ENCODE assay signal across 9 mouse cellular contexts in the genomic region with DNA sequence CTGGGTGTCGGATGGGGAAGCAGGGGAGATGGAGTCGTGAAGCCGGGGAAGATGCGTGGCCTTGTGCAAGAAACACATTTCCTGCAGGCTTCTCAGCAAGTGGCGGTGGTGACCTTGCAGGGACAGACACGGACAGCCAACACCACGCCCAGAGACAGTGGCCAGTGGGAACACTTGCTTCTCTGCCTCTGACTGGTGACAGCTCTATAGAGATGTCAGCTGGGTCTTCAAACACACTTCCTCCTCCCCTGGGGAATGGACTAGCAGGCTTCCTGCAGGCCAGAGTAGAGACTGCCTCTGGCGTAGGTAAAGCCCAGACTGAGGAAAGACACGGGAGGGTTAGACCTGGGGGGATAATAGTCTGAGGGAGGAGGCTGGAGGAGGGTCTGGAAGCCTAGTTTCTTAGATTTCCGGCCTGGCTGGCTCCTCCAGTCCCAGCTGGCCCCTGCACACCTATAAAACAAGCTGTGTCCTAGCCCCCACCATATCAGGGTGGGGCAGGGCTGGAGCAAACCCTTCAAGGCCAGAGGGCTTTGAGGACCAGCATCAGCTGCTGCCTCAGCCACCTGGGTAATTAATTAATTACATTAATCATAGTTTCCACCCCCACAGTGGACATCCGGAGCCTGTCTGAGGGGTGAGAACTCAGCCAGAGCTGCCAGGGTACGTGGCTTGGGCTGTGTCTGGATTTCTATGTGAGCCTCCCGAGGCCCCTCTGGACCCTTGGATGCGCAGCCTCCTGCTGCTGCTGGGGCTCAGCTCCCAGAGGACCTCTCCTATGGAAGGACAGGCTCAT. TPM values are rescaled to one million over a fixed set of nuclear protein-coding genes. Genes with fewer than 3 reads are reported as not detected.
A peak's percentile ranks its signal among the peaks of the same experiment; 100 is the strongest.
DNase-seq lines count a peak whose midpoint lies in the region; ATAC-seq and TF ChIP-seq lines count a peak whose summit lies in the region.
"Had no signal": no experiment of that assay in that cellular context is flagged by ENCODE, and none has a peak within 500 bp of the region (broad histone marks: within the 10 kb centered on the region; RNA-seq: fewer than 3 reads in every experiment).

No protein-coding gene starts in this region.

- no peak for TF ChIP-seq CTCF in gastrocnemius, adult 2 months (IDR thresholded peaks at IDR 0.05)
- TF ChIP-seq CTCF in midbrain, postnatal 0 days (IDR thresholded peaks at IDR 0.05): no peak
- TF ChIP-seq CTCF in forebrain, postnatal 0 days (IDR thresholded peaks at IDR 0.05; ENCODE audit: low read depth): no peak

- H3K4me3 ChIP-seq in gastrocnemius, adult 2 months: peak overlapping the region; percentile 38
- no peak overlapping the region for H3K4me3 ChIP-seq in heart, embryonic 11.5 days (ENCODE audit: low read depth, low read length)
- H3K4me3 ChIP-seq in kidney, embryonic 14.5 days (ENCODE audit: low read length): no peak overlapping the region
- no peak overlapping the region for H3K4me3 ChIP-seq in midbrain, postnatal 0 days (ENCODE audit: low read depth, low read length)
- no peak overlapping the region for H3K4me3 ChIP-seq in forebrain, postnatal 0 days (ENCODE audit: low read depth, low read length)
- H3K4me3 ChIP-seq: liver, embryonic 15.5 days had no signal

- H3K27ac ChIP-seq in gastrocnemius, adult 2 months: peak overlapping the region; percentile 78
- peak overlapping the region; percentile 85 for H3K27ac ChIP-seq in heart, embryonic 11.5 days (ENCODE audit: low read depth, low read length)
- peak overlapping the region; percentile 69; the same call in 1 of the 2 replicates for H3K27ac ChIP-seq in kidney, embryonic 14.5 days (ENCODE audit: low read depth, low read length)
- no peak overlapping the region for H3K27ac ChIP-seq in midbrain, postnatal 0 days (ENCODE audit: low read depth, low read length)
- H3K27ac ChIP-seq in forebrain, postnatal 0 days (ENCODE audit: low read depth, low read length): no peak overlapping the region
- H3K27ac ChIP-seq: liver, embryonic 15.5 days had no signal

- no peaks in the 10 kb centered on the region for H3K9me3 ChIP-seq in heart, embryonic 11.5 days (replicated peaks; ENCODE audit: control insufficient read depth, low read length)
- H3K9me3 ChIP-seq in kidney, embryonic 14.5 days (ENCODE audit: control insufficient read depth, low read length): 0 out of 2 replicates have a peak, but pooled peaks cover 3% of the 10 kb centered on the region
- no peaks in the 10 kb centered on the region for H3K9me3 ChIP-seq in midbrain, postnatal 0 days (ENCODE audit: low read length)
- no peaks in the 10 kb centered on the region for H3K9me3 ChIP-seq in forebrain, postnatal 0 days (ENCODE audit: low read length)
- H3K9me3 ChIP-seq: liver, embryonic 15.5 days had no signal

- H3K36me3 ChIP-seq in heart, embryonic 11.5 days (ENCODE audit: control insufficient read depth, insufficient read depth, low read length): peaks cover 11% of the 10 kb centered on the region
- peaks cover 20% of the 10 kb centered on the region for H3K36me3 ChIP-seq in kidney, embryonic 14.5 days (ENCODE audit: control insufficient read depth, insufficient read depth, low read length)
- no peaks in the 10 kb centered on the region for H3K36me3 ChIP-seq in midbrain, postnatal 0 days (ENCODE audit: insufficient read depth, low read length)
- peaks cover 14% of the 10 kb centered on the region for H3K36me3 ChIP-seq in forebrain, postnatal 0 days (ENCODE audit: insufficient read depth)
- H3K36me3 ChIP-seq: liver, embryonic 15.5 days had no signal

- peaks cover 58% of the 10 kb centered on the region for H3K4me1 ChIP-seq in heart, embryonic 11.5 days (ENCODE audit: control insufficient read depth, insufficient read depth, low read length)
- peaks cover 67% of the 10 kb centered on the region for H3K4me1 ChIP-seq in kidney, embryonic 14.5 days (ENCODE audit: control insufficient read depth, insufficient read depth, low read length)
- H3K4me1 ChIP-seq in midbrain, postnatal 0 days (ENCODE audit: insufficient read depth, low read length): peaks cover 16% of the 10 kb centered on the region
- H3K4me1 ChIP-seq in forebrain, postnatal 0 days (ENCODE audit: insufficient read depth): peaks cover 16% of the 10 kb centered on the region

- H3K27me3 ChIP-seq in heart, embryonic 11.5 days (ENCODE audit: control insufficient read depth, insufficient read depth, low read length): no peaks in the 10 kb centered on the region
- no peaks in the 10 kb centered on the region for H3K27me3 ChIP-seq in kidney, embryonic 14.5 days (ENCODE audit: control insufficient read depth, insufficient read depth, low read length)
- H3K27me3 ChIP-seq in midbrain, postnatal 0 days (ENCODE audit: insufficient read depth, low read length): no peaks in the 10 kb centered on the region
- H3K27me3 ChIP-seq in forebrain, postnatal 0 days (ENCODE audit: insufficient read depth, low read length): no peaks in the 10 kb centered on the region
- H3K27me3 ChIP-seq: liver, embryonic 15.5 days had no signal

- no peak for DNase-seq in gastrocnemius, adult 2 months
- DNase-seq in gastrocnemius, postnatal 4 days (ENCODE audit: low spot score in 2 of 2): no peak
- DNase-seq in midbrain, postnatal 0 days (ENCODE audit: low spot score): peak; percentile 18
- DNase-seq in left cerebral cortex, adult 8-10 months (ENCODE audit: low spot score in 2 of 2): no peak
- no peak for DNase-seq in forebrain, postnatal 0 days
- DNase-seq in left cerebral cortex, postnatal 14 days (ENCODE audit: low spot score in 2 of 2): no peak

- 0 out of 2 replicates have a peak, but pooled peaks have one; percentile 20 for ATAC-seq in heart, embryonic 11.5 days (replicated peaks; ENCODE audit: insufficient number of reproducible peaks, low FRiP score, low TSS enrichment)
- ATAC-seq in kidney, embryonic 14.5 days (ENCODE audit: low FRiP score, low TSS enrichment): no peak
- no peak for ATAC-seq in midbrain, postnatal 0 days (ENCODE audit: low FRiP score)
- no peak for ATAC-seq in forebrain, postnatal 0 days

- intact Hi-C loops in gastrocnemius, adult 2 months (cut with DNase I): no loop called here
- intact Hi-C loops in left cerebral cortex, postnatal 14 days (cut with DNase I): no loop called here

- 34% methylated on average over 14 of the region's 14 CpGs for WGBS in heart, embryonic 11.5 days (ENCODE audit: insufficient replicate concordance)
- WGBS in kidney, embryonic 14.5 days: 38% methylated on average over 14 of the region's 14 CpGs
- 72% methylated on average over 14 of the region's 14 CpGs for WGBS in midbrain, postnatal 0 days
- WGBS in forebrain, postnatal 0 days: 80% methylated on average over 14 of the region's 14 CpGs

- peak overlapping the region; percentile 46 for H3K4me2 ChIP-seq in heart, embryonic 11.5 days
- H3K4me2 ChIP-seq in kidney, embryonic 14.5 days (replicated peaks; ENCODE audit: low read depth, low read length): peak overlapping the region; percentile 6
- no peak overlapping the region for H3K4me2 ChIP-seq in midbrain, postnatal 0 days (ENCODE audit: low read depth, low read length, poor library complexity, severe bottlenecking)
- H3K4me2 ChIP-seq in forebrain, postnatal 0 days (ENCODE audit: low read depth): no peak overlapping the region
- H3K4me2 ChIP-seq: liver, embryonic 15.5 days had no signal

- peak overlapping the region; percentile 43; the same call in 1 of the 2 replicates for H3K9ac ChIP-seq in heart, embryonic 11.5 days (ENCODE audit: low read depth, low read length)
- peak overlapping the region; percentile 25; the same call in 1 of the 2 replicates for H3K9ac ChIP-seq in kidney, embryonic 14.5 days (ENCODE audit: low read depth, low read length)
- H3K9ac ChIP-seq in midbrain, postnatal 0 days (replicated peaks; ENCODE audit: low read length, poor library complexity, severe bottlenecking): no peak overlapping the region
- H3K9ac ChIP-seq in forebrain, postnatal 0 days: no peak overlapping the region
- H3K9ac ChIP-seq: liver, embryonic 15.5 days had no signal

RNA-seq across cellular contexts. Expression of gene Nectin2, which starts 5.5 kb away (rescaled TPM):
- total RNA-seq in gastrocnemius, adult 2 months (2021): 1 to 10 TPM; 1.4 to 1.5 TPM
- 10 to 100 TPM; 21.1 to 23.2 TPM for total RNA-seq in gastrocnemius, postnatal 4 days (2021)
- 87.0 and 100 TPM in 2 replicates for polyA plus RNA-seq in heart, embryonic 11.5 days (2014; fragmentation: Nextera tagmentation; extraction: Ambion mirVana)
- polyA plus RNA-seq in kidney, embryonic 14.5 days (2014; fragmentation: Nextera tagmentation; extraction: Ambion mirVana): 106 and 139 TPM in 2 replicates
- 62.6 and 75.3 TPM in 2 replicates for total RNA-seq in midbrain, postnatal 0 days (2014; rRNA removed)
- polyA plus RNA-seq in midbrain, postnatal 0 days (2015; fragmentation: Nextera tagmentation; extraction: Ambion mirVana): 55.3 and 62.6 TPM in 2 replicates
- total RNA-seq in left cerebral cortex, adult 8-10 months (2022): 1 to 10 TPM; 6.5 to 8.0 (median 7.4) TPM
- total RNA-seq in forebrain, postnatal 0 days (2014; rRNA removed): 44.2 and 44.7 TPM in 2 replicates
- 47.2 and 48.7 TPM in 2 replicates for polyA plus RNA-seq in forebrain, postnatal 0 days (2015; fragmentation: Nextera tagmentation; extraction: Ambion mirVana)
- total RNA-seq in left cerebral cortex, postnatal 14 days (2021): 10 to 100 TPM; 11.6 to 15.2 TPM

RNA-seq across cellular contexts. Expression of gene Bcam, which starts 26.0 kb away (rescaled TPM):
- 10 to 100 TPM; 21.9 to 26.7 TPM for total RNA-seq in gastrocnemius, adult 2 months (2021)
- 100 to 1,000 TPM; 119 to 144 TPM for total RNA-seq in gastrocnemius, postnatal 4 days (2021)
- 163 and 173 TPM in 2 replicates for polyA plus RNA-seq in heart, embryonic 11.5 days (2014; fragmentation: Nextera tagmentation; extraction: Ambion mirVana)
- 177 and 214 TPM in 2 replicates for polyA plus RNA-seq in kidney, embryonic 14.5 days (2014; fragmentation: Nextera tagmentation; extraction: Ambion mirVana)
- total RNA-seq in midbrain, postnatal 0 days (2014; rRNA removed): 32.6 and 33.5 TPM in 2 replicates
- polyA plus RNA-seq in midbrain, postnatal 0 days (2015; fragmentation: Nextera tagmentation; extraction: Ambion mirVana): 18.7 and 22.0 TPM in 2 replicates
- total RNA-seq in left cerebral cortex, adult 8-10 months (2022): 10 to 100 TPM; 15.8 to 18.7 (median 17.1) TPM
- total RNA-seq in forebrain, postnatal 0 days (2014; rRNA removed): 12.2 and 19.5 TPM in 2 replicates
- 10.9 and 12.7 TPM in 2 replicates for polyA plus RNA-seq in forebrain, postnatal 0 days (2015; fragmentation: Nextera tagmentation; extraction: Ambion mirVana)
- 10 to 100 TPM; 10.7 to 11.0 TPM for total RNA-seq in left cerebral cortex, postnatal 14 days (2021)

RNA-seq across cellular contexts. Expression of gene Tomm40, which starts 29.6 kb away (rescaled TPM):
- total RNA-seq in gastrocnemius, adult 2 months (2021): 10 to 100 TPM; 41.0 to 52.4 TPM
- 10 to 100 TPM; 68.4 to 72.0 TPM for total RNA-seq in gastrocnemius, postnatal 4 days (2021)
- polyA plus RNA-seq in heart, embryonic 11.5 days (2014; fragmentation: Nextera tagmentation; extraction: Ambion mirVana): 142 and 154 TPM in 2 replicates
- 159 and 177 TPM in 2 replicates for polyA plus RNA-seq in kidney, embryonic 14.5 days (2014; fragmentation: Nextera tagmentation; extraction: Ambion mirVana)
- 122 and 133 TPM in 2 replicates for total RNA-seq in midbrain, postnatal 0 days (2014; rRNA removed)
- polyA plus RNA-seq in midbrain, postnatal 0 days (2015; fragmentation: Nextera tagmentation; extraction: Ambion mirVana): 160 and 161 TPM in 2 replicates
- 100 to 1,000 TPM; 109 to 112 (median 111) TPM for total RNA-seq in left cerebral cortex, adult 8-10 months (2022)
- total RNA-seq in forebrain, postnatal 0 days (2014; rRNA removed): 98.9 and 113 TPM in 2 replicates
- polyA plus RNA-seq in forebrain, postnatal 0 days (2015; fragmentation: Nextera tagmentation; extraction: Ambion mirVana): 146 and 147 TPM in 2 replicates
- total RNA-seq in left cerebral cortex, postnatal 14 days (2021): 100 to 1,000 TPM; 104 to 120 TPM

RNA-seq across cellular contexts. Expression of gene Apoe, which starts 45.8 kb away (rescaled TPM):
- total RNA-seq in gastrocnemius, adult 2 months (2021): 10 to 100 TPM; 38.0 to 61.8 TPM
- total RNA-seq in gastrocnemius, postnatal 4 days (2021): 100 to 1,000 TPM; 136 to 167 TPM
- 357 and 371 TPM in 2 replicates for polyA plus RNA-seq in heart, embryonic 11.5 days (2014; fragmentation: Nextera tagmentation; extraction: Ambion mirVana)
- polyA plus RNA-seq in kidney, embryonic 14.5 days (2014; fragmentation: Nextera tagmentation; extraction: Ambion mirVana): 175 and 184 TPM in 2 replicates
- 1,618 and 2,613 TPM in 2 replicates for total RNA-seq in midbrain, postnatal 0 days (2014; rRNA removed)
- polyA plus RNA-seq in midbrain, postnatal 0 days (2015; fragmentation: Nextera tagmentation; extraction: Ambion mirVana): 2,139 and 2,488 TPM in 2 replicates
- 1,000 to 10,000 TPM; 1,704 to 2,821 (median 2,131) TPM for total RNA-seq in left cerebral cortex, adult 8-10 months (2022)
- 1,116 and 1,436 TPM in 2 replicates for total RNA-seq in forebrain, postnatal 0 days (2014; rRNA removed)
- polyA plus RNA-seq in forebrain, postnatal 0 days (2015; fragmentation: Nextera tagmentation; extraction: Ambion mirVana): 1,283 and 1,495 TPM in 2 replicates
- total RNA-seq in left cerebral cortex, postnatal 14 days (2021): 1,000 to 10,000 TPM; 1,873 to 2,039 TPM

RNA-seq across cellular contexts. Expression of gene Cblc, which starts 51.8 kb away (rescaled TPM):
- total RNA-seq in gastrocnemius, adult 2 months (2021): not detected
- total RNA-seq in gastrocnemius, postnatal 4 days (2021): under 1 TPM; 0.76 to 0.96 TPM
- 0.20 and 0.24 TPM in 2 replicates for polyA plus RNA-seq in heart, embryonic 11.5 days (2014; fragmentation: Nextera tagmentation; extraction: Ambion mirVana)
- 4.7 and 7.3 TPM in 2 replicates for polyA plus RNA-seq in kidney, embryonic 14.5 days (2014; fragmentation: Nextera tagmentation; extraction: Ambion mirVana)
- 0.71 and 1.8 TPM in 2 replicates for total RNA-seq in midbrain, postnatal 0 days (2014; rRNA removed)
- 0.70 and 1.2 TPM in 2 replicates for polyA plus RNA-seq in midbrain, postnatal 0 days (2015; fragmentation: Nextera tagmentation; extraction: Ambion mirVana)
- not detected for total RNA-seq in left cerebral cortex, adult 8-10 months (2022)
- total RNA-seq in forebrain, postnatal 0 days (2014; rRNA removed): 0.38 and 1.1 TPM in 2 replicates
- 0.67 and 0.84 TPM in 2 replicates for polyA plus RNA-seq in forebrain, postnatal 0 days (2015; fragmentation: Nextera tagmentation; extraction: Ambion mirVana)
- total RNA-seq in left cerebral cortex, postnatal 14 days (2021): not detected

Comparison
In these comparisons a context has a peak if more than half of its experiments do, and no peak if none do; other contexts are left out.
1. H3K27ac ChIP-seq: peak in gastrocnemius, adult 2 months (single experiment), heart, embryonic 11.5 days (single experiment) and kidney, embryonic 14.5 days (single experiment); none in midbrain, postnatal 0 days (single experiment) and forebrain, postnatal 0 days (single experiment).
2. H3K4me2 ChIP-seq: peak in heart, embryonic 11.5 days (single experiment) and kidney, embryonic 14.5 days (single experiment); none in midbrain, postnatal 0 days (single experiment) and forebrain, postnatal 0 days (single experiment).
3. H3K9ac ChIP-seq: peak in heart, embryonic 11.5 days (single experiment) and kidney, embryonic 14.5 days (single experiment); none in midbrain, postnatal 0 days (single experiment) and forebrain, postnatal 0 days (single experiment).